Mouse (Mus musculus): ENCODE data around the gene Ifitm6. TPM values are rescaled to one million over a fixed set of nuclear protein-coding genes. Genes with fewer than 3 reads are reported as not detected.
"Not testable (repeated sequence)": the region's sequence is repeated elsewhere in the genome, so short reads cannot be mapped to it uniquely, and the experiment has no call there.

Ifitm6 gene
- total RNA-seq, 2 experiments from 2014 or later = not detected

- intact Hi-C loops (cut with DNase I) = no loop called here
- DNase-seq (ENCODE audit: low spot score in 2 of 2) = no peak
These were observed 29.3 kb upstream of the Ifitm6 start for GRCm38 (mm10) chr7:141046931-141047580.

GRCm38 (mm10) chr7:141042539-141042938, 24.8 kb upstream of the Ifitm6 start:
- no peak for DNase-seq (ENCODE audit: low spot score in 2 of 2)
- intact Hi-C loops (cut with DNase I) = no loop called here

GRCm38 (mm10) chr7:141041661-141042060, 23.9 kb upstream of the Ifitm6 start:
- no peak for DNase-seq (ENCODE audit: low spot score in 2 of 2)
- intact Hi-C loops (cut with DNase I) = no loop called here

- intact Hi-C loops (cut with DNase I) = no loop called here
- no peak for DNase-seq (ENCODE audit: low spot score in 2 of 2)
These were observed 23.3 kb upstream of the Ifitm6 start for GRCm38 (mm10) chr7:141040867-141041606.

GRCm38 (mm10) chr7:141039386-141040107, 21.8 kb upstream of the Ifitm6 start:
- DNase-seq (ENCODE audit: low spot score in 2 of 2) = no peak
- intact Hi-C loops (cut with DNase I) = no loop called here

- intact Hi-C loops (cut with DNase I) = no loop called here
- no peak for DNase-seq (ENCODE audit: low spot score in 2 of 2)
These were observed 20.6 kb upstream of the Ifitm6 start for GRCm38 (mm10) chr7:141038090-141039032.

GRCm38 (mm10) chr7:141036624-141037023, 18.9 kb upstream of the Ifitm6 start:
- intact Hi-C loops (cut with DNase I) = not testable (repeated sequence)

GRCm38 (mm10) chr7:141032458-141033167, 14.9 kb upstream of the Ifitm6 start:
- no peak for DNase-seq (ENCODE audit: low spot score in 2 of 2)
- intact Hi-C loops (cut with DNase I) = no loop called here

More at GRCm38 (mm10) chr7:141036624-141037023, 18.9 kb upstream of the Ifitm6 start:
- DNase-seq (ENCODE audit: low spot score in 2 of 2) = not testable (repeated sequence)

- no peak for DNase-seq (ENCODE audit: low spot score in 2 of 2)
- intact Hi-C loops (cut with DNase I) = no loop called here
These were observed 12.7 kb upstream of the Ifitm6 start for GRCm38 (mm10) chr7:141030390-141030789.

- intact Hi-C loops (cut with DNase I) = no loop called here
- DNase-seq (ENCODE audit: low spot score in 2 of 2) = no peak
These were observed 11.1 kb upstream of the Ifitm6 start, which contains the start of gene Gm17387 for GRCm38 (mm10) chr7:141028831-141029230. Gm17387 (plus strand) TSS chr7:141029131.

- intact Hi-C loops (cut with DNase I) = no loop called here
- no peak for DNase-seq (ENCODE audit: low spot score in 2 of 2)
These were observed 9.0 kb upstream of the Ifitm6 start for GRCm38 (mm10) chr7:141026740-141027098.

- no peak for DNase-seq (ENCODE audit: low spot score in 2 of 2)
- intact Hi-C loops (cut with DNase I) = no loop called here
These were observed 8.5 kb upstream of the Ifitm6 start for GRCm38 (mm10) chr7:141026097-141026739.

GRCm38 (mm10) chr7:141024865-141025838, 7.4 kb upstream of the Ifitm6 start:
- intact Hi-C loops (cut with DNase I) = no loop called here
- DNase-seq (ENCODE audit: low spot score in 2 of 2) = no peak

GRCm38 (mm10) chr7:141021489-141022449, 4.0 kb upstream of the Ifitm6 start:
- no peak for DNase-seq (ENCODE audit: low spot score in 2 of 2)
- intact Hi-C loops (cut with DNase I) = no loop called here

- DNase-seq (ENCODE audit: low spot score in 2 of 2) = no peak
- intact Hi-C loops (cut with DNase I) = no loop called here
These were observed 1.3 kb upstream of the Ifitm6 start for GRCm38 (mm10) chr7:141019028-141019427.
